Mouse (Mus musculus): ENCODE results near the gene Fam118a.
"Not testable (repeated sequence)": the region's sequence is repeated elsewhere in the genome, so short reads cannot be mapped to it uniquely, and the experiment has no call there.

The Fam118a gene

DNA sequence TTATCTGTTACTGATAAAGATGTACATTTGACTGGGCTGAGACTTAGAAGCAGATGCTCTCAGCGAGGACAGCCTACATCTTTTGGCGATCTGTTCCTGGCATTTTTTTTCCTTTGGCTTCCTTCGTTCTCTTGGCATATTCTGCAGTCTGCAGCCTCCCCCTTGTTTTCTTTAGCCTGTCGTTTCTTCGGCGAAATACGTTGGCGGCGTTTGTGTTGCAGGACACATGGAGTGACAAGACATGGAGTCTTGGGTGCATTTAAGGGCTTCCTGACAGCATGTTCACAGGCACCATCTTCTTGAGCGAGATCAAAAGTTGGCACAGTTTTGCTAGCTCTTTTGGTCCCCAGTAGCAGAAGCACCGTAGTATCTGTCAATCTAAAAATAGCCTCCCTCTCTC is 13.0 kb upstream of the Fam118a start:
- peak; percentile 35 for DNase-seq

DNA sequence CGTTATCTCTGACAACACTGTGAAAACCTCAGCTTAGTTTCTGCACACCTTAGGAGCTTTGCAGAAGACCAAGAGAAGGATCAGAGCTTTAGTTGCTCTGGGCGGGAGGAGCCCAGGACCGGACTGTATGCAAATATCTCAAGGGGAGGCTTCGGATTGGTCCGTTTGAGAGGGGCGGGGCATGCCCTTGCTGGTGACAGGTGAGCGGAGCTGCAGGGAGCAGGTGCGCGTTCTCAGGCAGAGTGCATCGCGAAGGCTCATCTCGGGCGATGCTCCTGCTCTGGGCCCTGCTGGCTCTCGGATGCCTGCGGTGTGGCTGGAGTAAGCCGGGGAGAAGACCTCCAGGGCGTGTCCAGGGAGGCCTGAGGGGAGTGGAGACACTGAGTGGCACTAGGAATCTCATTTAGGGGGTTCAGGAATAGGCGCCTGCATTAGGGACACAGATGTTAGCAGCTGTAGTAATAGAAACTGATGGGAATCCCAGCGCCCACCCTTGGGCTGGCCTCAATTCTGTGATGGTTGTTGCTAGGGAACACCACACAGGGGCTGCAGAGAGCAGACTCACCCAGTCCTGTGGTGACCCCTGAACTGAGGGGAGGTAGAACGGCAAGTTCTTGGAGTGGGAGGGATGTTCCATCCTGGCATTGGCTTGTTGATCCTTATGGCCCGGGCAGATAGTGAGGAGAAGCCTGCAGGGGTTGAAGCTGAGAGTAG is 11.6 kb upstream of the Fam118a start, which contains the start of gene Upk3a:
Gene Upk3a (plus strand): TSS at position 191 of the 714 bp plus-strand sequence.
- no peak for DNase-seq

DNA sequence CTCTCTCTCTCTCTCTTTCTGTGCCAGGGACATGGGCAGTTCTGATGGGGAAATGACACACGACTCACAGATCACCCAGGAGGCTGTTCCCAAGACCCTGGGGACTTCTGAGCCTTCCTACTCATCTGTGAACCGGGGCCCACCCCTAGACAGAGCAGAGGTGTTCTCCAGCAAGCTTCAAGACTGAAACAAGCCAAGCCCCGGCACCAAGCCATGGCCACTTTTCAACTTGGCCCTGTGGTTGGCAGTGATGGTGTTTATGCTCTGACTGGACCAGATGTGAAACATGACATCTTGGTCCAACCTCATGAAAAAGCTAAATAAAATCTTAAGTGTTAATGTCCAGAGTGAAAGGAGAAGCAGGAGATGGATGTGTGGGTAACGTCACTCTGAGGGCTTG is 6.5 kb upstream of the Fam118a start:
- DNase-seq, result no peak

DNA sequence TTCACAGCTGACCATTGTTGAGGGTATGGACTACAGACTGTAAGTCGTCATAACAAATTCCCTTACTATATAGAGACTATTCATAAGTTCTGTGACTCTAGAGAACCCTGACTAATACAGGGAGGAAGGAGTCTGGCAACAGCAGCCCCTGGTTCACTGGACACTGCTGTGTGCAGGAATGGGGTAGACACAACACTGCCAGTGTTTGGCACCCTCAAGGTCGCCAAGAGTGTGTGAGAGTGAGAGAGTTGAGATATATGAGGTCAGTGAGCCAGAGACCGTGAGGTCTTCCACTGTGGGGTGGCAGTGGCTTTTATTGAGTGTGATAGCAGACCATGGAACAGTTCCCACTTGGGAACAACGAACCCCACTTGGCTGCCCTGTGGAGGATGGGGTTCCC is 2.6 kb upstream of the Fam118a start:
- no peak for DNase-seq

DNA sequence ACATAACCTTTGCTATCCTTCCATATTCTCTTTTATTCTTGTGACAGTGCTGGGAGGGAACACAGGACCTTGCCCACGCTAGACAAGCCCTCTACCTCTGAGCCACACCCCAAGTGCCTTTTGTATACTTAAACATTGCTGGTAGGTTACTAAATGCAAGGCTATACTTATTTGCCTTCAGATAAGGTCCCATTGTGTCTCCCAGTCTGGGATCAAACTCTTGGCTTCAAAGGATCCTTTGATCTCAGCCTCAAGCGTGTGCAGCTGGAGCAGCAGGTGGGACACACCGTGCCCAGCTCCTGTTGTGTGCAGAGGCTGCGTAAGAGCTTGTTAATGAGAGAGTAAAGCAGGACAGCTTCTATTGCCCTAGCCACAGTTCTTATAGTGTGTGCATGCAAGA is 1.0 kb upstream of the Fam118a start:
- no peak for DNase-seq

DNA sequence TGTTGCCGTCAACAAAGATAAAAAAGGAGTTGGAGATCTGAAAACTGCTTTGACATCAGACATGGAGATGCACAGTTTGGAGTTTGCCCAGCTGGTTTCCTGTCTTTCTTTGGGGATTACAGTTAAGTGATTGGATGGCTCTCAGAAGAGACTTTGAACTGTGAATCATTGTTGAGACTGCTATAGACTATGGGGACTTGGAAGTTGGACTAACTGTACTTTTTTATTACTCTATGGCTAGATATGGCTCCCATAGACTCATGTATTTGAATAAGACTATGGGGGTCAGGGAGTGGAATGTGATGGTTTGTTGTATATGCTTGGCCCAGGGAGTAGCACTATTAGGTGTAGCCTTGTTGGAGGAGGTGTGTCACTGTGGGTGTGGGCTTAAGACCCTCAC is 1.9 kb downstream of the Fam118a start:
- DNase-seq, result not testable (repeated sequence)

DNA sequence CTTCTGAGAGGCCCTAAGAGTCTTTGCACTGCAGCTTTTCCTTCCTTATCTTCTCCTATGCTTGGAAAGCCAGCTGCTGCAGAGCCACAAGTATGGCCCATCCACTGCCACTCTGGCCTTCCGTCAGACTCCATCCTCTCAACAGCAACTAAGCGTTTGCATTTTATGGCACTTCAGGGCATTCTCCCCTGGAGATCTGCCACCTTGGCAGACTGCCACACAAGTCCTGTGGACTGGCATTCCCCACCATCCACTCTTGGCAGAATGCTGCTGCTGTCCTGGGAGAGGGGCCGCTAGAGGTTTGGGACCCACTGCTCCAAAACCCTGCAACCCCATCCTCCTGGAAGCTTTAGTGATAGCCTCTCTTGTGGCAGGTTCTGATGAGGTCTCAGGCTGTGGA is 3.1 kb downstream of the Fam118a start:
- no peak for DNase-seq

DNA sequence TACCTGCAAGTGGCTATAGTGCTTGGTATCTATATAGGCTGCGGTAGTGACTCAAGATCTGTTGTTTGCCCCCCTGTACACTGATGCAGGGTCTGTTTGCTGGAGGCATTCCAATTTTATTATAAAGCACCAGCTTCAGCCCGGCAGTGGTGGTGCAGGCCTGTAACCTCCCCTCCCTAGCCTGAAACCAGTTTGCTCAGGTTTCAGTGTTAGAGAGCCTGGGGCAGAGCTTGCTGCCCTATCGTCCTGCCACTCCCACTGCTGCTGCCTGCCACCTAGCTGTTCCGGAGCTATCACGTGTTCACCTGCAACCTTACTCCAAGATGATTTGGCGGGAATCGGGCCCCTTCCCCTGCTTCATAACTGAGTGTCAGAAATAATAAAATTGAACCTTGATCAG is 5.2 kb downstream of the Fam118a start:
- not testable (repeated sequence) for DNase-seq

DNA sequence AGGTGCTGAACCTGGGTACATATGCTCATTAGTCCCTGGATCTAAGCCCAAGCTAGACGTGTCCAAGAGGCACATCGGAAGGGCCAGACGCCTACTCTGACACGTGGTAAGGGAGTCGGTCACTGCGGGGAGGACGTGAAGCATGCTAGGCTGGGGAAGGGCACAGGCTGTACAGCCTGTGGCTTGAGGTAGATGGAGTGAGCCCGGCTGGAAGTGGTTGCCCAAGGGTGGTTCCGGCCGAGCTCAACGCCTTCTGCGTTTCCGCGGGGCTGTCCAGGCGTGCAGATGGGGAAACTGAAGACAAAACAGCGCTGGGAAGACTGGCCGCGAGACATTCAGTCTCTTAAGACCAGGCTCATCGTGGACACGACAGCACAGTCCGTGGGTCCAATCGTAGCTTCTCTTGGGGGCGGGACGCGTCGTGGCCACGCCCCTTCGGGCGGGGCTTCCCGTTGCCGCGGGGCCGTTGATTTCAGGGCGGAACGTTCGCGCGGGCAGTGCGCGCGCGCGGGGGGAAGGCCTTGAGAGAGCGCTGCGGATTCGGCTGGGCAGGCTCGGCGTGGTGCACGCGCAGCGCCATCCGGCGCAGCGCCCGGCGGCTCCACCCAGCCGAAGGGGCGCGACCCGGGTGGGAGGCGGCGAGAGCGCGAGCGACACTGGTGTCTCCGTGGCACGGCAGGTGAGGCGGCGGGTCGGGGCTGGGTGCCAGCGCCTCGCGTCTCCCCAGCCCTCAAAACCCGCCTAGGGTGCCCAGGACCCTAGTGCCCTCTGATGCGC is 8.0 kb downstream of the Fam118a start:
- peak; percentile 97 for DNase-seq

DNA sequence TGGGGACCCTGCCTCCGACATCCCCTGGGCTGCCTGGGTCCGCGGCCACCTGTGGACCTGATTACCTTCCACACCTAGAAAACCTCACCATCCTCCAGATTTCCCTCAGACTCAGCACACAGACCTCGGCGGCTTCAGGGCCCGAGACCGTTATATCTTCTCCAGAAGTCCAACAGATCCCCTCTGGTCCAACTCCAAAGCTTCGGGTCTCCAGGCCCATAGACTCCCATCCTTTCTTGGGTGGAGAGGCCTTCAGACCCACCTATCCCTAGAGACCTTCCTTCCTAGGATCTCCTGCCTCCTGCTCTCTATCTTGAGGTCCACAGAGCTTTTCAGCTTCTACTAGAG is 8.6 kb downstream of the Fam118a start:
- DNase-seq, result no peak

DNA sequence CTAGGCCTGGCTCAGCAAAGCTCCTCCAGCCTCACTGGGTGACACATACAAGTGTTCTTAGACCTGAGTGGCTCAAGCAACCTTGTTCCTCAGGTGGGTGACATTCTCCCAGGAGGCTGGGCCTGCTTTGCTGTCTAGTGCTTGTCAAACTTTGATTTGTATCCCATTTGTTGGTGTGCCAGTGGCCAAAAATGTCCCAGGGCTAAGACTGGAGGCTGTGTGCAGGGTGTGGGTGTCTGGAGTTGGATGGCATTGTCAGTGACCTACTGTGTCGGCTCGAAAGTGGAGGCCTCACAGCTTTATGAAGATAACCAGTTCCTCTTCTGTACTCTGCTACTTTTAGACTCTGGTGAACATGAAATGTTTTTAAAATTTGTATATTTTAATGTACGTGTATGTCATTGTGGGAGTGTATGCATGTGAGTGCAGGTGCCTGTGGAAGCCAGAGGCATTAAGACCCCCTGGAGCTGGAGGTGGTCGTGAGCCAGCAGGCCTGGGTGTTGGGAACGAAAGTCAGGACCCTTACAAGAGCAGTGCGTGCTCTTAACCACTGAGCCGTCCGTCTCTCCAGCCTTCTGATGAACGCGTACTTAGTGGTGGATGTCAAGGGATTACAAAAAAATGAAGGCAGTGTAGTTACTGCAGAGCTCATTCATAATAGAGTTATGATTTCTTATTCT is 12.9 kb downstream of the Fam118a start:
- DNase-seq, result no peak

DNA sequence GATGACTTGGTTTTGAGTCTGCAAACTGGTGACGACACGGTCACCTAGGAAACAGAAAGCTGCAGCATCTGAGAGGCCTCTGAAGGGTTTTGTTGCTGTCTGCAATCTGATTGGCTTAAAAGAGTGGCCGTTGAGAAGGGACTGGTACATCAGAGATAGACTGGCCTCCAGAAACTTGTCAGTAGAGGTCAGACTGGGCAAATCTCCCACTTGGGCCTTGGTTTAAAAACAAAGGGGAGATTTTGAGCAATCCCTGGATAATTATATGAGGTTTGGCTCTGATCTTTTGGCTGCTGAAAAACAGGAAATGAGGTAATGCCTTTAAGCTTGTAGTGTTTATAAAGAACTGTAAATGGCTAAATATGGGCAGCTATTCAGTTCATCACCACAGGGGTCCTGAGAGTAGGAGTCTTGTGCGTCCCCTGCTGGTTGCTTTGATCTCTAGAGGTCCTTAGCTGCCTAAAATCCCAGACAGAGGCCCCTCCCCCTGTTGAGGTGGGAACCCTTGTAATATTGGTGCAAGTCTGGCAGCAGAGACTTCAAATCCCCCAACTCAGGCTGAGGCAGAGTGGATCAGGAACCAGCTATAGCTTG is 13.7 kb downstream of the Fam118a start:
- peak; percentile 76 for DNase-seq

DNA sequence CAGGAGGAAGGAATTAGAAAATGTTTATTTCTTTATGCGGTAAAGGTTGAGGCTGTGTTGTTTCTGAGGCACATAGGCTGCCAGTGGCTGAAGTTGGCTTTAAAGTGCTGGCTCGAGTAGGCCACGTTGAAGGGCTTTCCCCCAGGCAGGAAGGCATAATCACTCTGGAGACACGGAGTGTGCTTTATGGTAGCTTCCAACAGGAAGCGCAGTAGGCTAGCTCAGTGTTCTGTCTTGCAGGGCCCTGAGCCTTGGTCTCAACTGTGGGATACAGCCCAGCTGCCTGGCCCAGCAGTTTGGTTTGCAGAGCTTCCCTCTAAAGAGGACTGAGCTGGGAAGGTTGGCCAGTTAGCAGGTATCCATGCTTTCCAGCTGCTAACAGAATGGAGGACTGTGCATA is 14.4 kb downstream of the Fam118a start:
- DNase-seq, result no peak

DNA sequence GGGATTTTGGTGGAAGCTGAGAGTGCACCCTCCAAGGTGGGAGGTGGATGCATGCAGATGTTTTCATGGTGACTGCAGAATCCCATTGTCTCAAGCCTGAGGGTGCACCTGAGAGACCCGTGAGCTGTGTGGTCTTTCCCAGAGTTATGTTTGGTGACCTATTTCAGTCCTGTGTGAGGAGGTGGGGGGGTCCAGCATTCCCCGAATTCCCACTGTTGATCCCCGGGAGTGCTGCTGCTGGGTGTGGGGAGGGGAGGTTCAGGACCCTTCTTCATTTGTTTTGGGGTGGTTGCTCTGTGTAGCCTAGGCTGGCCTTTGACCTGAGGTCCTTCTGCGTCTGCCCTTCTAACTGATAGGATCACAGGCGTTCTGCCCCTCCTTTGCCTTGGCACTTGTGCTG is 15.0 kb downstream of the Fam118a start:
- DNase-seq, result no peak

DNA sequence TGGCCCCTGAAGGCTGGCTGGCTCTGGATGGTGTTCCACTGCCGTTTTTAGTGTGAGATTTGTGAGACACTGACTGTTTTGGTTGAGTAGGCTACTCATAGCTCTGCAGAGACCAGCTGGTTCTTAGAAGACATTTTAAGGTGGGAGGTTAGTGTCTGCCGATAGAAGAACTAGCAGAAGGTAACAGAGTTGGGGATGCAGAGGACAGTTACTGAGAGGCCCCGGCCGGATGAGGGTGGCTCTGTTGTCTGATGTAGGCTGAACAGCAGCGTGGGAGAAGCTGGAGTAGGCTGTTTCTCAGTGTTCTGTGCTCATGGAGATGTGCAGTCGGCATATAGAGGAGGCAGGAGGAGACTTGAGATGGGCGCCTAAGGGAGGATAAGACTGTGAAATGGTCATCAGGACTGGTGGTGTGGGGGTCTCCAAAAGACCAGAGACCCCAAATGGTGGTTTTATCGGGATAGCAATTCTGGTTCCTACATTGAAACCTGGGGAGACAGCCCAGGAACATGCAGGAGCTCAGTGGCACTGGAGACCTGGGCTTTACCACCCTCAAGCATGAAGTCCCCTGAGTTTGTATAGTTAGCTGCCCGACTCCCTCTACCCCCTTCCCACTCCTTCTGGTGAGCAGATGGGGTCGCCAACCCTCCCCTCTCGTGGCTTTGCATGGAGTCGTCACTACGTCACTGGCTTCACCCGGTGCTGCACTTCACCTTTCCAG is 17.6 kb downstream of the Fam118a start:
- no peak for DNase-seq

DNA sequence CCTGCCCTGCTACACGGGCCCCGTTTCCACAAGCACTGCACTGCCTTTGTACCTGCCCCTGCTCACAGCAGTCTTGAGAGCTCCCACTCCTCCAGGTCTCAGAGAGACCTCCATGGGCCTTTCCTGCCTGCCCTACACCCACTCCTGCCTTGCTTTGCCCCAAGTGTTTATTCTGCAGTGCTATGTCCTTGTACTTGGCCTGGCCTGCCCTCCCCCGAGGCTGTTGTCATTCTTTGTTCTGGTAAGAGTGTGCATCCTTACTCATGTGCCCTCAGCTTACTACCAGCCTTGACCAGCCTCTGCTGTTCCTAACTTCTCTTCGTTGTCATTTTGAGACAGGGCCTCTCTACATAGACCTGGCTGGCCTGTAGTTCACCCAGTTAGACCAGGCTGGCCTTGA is 19.1 kb downstream of the Fam118a start:
- DNase-seq, result no peak

DNA sequence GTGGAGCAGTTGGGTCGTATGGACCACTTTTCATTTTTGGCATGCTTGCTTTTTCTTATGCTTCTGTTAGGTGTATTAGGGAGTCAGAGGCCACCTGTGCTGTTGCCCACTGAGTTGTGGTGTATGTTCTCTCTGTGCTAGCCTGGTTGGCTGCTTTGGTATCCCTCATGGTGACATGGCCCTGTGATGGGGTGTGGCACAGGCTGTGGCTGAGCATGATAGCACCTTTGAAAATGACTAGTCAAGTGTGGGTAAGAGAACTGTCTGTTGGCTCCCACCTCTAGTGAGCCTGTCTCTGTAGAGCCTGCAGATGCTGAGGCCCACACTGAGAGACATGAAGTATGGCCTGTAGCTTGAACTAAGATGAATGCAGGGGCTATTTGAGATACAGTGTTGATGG is 21.0 kb downstream of the Fam118a start:
- DNase-seq, result no peak

DNA sequence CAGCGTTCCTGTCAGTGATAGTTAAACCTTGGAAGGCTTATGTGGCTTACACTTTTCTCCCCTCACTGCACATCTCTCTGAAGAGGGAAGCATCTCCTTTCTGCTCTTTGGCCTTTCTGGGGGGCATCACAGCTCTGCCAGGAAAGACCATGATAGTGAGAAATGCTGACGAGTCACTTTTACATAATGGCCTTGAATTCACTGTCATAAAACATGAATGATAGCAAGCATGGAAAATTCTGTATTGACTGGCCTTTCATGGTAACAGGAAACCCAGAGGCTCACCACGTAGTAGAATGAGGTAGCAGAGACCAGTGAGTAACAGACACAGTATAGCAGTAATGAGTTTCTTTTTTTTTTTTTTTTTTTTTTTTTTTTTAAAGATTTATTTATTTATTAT is 25.4 kb downstream of the Fam118a start:
- no peak for DNase-seq

DNA sequence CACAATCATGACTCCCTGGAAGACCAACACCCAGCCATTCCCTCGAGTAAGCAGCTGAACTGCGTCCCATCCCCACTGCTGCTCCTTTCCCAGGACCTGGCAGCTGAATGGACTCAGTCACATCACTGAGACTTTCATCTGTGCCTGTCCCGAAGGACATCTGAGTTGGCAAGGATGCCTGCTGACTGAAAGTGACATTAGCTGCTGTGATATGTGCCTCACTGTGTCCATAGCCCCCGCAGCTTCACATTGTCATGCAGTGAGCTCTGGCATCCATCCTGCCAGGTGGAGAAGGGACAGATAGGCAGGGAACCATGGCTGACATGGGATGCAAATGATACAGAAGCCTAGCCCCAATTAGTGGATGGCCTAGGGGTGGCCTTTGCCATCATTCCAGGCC is 26.4 kb downstream of the Fam118a start:
- no peak for DNase-seq

DNA sequence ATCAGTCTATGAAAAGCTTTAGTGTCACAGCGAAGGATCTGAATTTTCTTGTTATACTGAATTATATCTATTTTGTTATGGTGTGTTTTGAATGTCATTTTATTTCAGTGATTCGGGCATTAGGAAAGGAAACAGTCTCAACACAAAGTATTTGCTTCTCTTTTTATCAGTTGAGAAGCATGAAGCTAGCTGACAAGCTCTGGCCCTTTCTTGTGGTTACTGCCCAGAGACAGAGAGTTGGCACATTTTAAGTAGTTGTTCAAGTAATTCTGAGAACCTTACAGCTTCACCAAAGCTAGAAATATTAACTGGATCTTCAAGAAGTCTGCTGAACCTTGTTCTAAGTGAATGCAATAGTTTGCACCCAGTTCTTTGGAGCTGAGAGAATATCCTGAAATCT is 34.7 kb downstream of the Fam118a start:
- no peak for DNase-seq

DNA sequence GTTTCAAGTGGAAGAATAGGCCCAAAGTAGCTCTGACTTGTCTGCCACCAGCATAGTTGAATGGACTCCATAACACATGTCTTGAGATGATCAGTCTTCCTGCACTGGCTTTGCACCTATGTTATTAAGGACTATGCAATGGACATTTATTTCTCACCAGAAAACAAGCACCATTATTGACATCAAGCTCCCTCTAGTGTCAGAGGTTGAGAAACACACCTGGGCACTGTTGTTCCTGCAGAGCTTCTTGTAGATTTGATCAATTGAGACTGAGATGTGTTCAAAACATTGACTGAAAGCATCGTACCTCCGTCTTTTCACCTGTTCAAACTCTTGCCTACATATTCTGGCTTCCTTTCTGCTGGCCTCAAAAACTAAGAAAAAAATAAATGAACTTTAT is 41.8 kb downstream of the Fam118a start:
- DNase-seq, result no peak

DNA sequence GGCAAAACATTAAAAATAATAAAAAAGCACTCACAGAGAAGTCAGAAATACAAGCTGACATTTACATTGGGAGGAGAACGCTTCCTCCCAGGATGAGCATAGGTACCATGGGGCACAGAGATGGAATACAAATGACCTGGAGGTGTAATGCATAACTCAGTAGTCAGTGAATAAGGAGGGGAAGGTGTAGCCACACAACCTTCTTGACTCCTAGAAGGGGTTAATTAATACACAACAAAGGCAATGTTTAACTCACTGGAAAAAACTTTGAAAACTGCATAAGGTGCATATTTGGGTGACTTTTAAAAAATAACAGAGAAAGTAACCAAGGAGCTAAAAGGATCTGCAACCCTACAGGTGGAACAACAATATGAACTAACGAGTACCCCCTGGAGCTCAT is 43.9 kb downstream of the Fam118a start:
- DNase-seq, result no peak

DNA sequence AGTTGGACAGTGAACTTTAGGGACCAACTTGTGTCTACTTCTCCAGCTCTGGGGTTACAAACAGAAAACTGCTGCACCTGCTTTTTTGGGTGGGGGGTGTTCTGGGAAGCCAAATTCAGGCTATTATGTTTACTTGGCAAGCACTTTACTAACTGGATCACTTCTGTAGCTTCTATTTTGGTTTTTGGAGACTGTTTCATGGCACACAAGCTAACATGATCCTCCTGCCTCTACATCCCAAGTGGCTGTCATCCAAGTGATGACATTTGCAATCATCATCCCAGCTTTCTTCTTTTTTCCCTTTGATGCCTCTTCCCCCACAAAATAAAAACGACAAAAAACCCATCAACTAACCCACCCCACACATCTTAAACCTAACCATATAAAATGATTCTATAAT is 56.9 kb downstream of the Fam118a start:
- no peak for DNase-seq

Data from right cerebral cortex, postnatal 14 days (tissue).